7 mouse cellular contexts compared by ENCODE assay signal in the genomic region with DNA sequence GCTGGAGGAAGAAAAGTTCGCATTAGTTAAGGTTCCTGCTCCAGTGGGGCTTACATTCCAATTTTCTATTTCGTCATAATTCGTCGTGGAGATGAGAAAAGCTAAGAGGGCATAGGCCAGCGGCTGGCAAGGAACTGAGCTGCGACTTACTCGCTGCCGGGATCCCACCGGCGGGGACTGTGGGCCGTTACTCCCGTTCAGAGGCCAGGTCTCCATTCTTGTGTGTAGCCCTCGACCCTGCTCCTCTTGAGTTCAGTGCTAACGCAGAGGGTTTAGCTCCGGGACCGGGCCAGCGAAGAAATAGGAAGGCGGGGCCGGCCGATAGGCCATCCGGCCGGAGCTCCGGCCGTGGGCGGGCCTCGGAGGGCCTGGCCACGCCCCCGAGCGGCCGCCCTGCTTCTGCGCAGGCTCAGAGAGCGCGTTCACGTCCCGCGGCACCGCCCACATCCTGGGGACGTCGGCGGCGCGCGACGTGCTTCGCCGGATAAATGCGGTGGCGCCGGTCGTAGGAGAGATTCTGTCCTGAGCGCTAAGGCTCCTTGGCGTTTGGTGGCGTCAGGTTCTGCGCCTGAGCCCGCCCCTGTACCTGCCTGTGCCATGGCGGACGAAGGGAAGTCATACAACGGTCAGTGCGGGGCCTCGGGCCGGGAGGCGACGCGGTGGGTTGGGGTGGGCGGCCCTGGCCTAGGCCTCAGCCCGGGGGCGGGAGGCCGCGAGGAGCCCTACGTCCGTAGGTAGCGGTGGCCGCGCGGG. TPM values are rescaled to one million over a fixed set of nuclear protein-coding genes. Genes with fewer than 3 reads are reported as not detected.
DNase-seq lines count a peak whose midpoint lies in the region; ATAC-seq and TF ChIP-seq lines count a peak whose summit lies in the region.

Gene Nxf1 (plus strand): TSS at position 439 of the 753 bp plus-strand sequence.

- no peak for TF ChIP-seq CTCF in kidney, adult 2 months (conservative IDR thresholded peaks at IDR 0.05; ENCODE audit: insufficient read depth, insufficient read length, low read depth, low read length)
- no peak for TF ChIP-seq CTCF in spleen, adult 2 months (IDR thresholded peaks at IDR 0.05; ENCODE audit: extremely low read depth, insufficient read depth, insufficient read length, insufficient replicate concordance)

- under 1% methylated on average over 75 of the region's 75 CpGs for WGBS in embryonic facial prominence, embryonic 11.5 days
- under 1% methylated on average over 75 of the region's 75 CpGs for WGBS in kidney, adult 2 months
- WGBS in limb, embryonic 12.5 days = under 1% methylated on average over 73 of the region's 75 CpGs
- under 1% methylated on average over 75 of the region's 75 CpGs for WGBS in midbrain, embryonic 15.5 days
- WGBS in spleen, adult 2 months = under 1% methylated on average over 75 of the region's 75 CpGs

- DNase-seq in adrenal gland, postnatal 14 days = peak; percentile 97
- DNase-seq in embryonic facial prominence, embryonic 11.5 days (ENCODE audit: low spot score) = peak; percentile 97
- DNase-seq in heart, adult 11 months = peak; percentile 99
- peak; percentile 96 for DNase-seq in kidney, adult 2 months
- DNase-seq in spleen, adult 2 months (ENCODE audit: low read depth in 1 of 2, low spot score in 2 of 2) = peak; percentile 83 to 91

- peak; percentile 91 for TF ChIP-seq POLR2A in kidney, adult 2 months (IDR thresholded peaks at IDR 0.05; ENCODE audit: low read depth, low read length)
- peak; percentile 95 for TF ChIP-seq POLR2A in spleen, adult 2 months (IDR thresholded peaks at IDR 0.05; ENCODE audit: low read depth, low read length)

- H3K36me3 ChIP-seq in embryonic facial prominence, embryonic 11.5 days (replicated peaks; ENCODE audit: control insufficient read depth, insufficient read depth, low read depth, low read length) = peaks cover 7% of the 10 kb centered on the region
- peaks cover 2% of the 10 kb centered on the region; the same call in 1 of the 2 replicates for H3K36me3 ChIP-seq in kidney, adult 2 months (ENCODE audit: control insufficient read depth, insufficient read depth, low read length)
- peaks cover 46% of the 10 kb centered on the region for H3K36me3 ChIP-seq in limb, embryonic 12.5 days
- peaks cover 13% of the 10 kb centered on the region; the same call in 1 of the 2 replicates for H3K36me3 ChIP-seq in midbrain, embryonic 15.5 days (replicated peaks)
- peaks cover 4% of the 10 kb centered on the region for H3K36me3 ChIP-seq in spleen, adult 2 months (ENCODE audit: control insufficient read depth, insufficient read depth, low read length)

- H3K9me3 ChIP-seq in embryonic facial prominence, embryonic 11.5 days (replicated peaks; ENCODE audit: control insufficient read depth, low read length) = no peaks in the 10 kb centered on the region
- no peaks in the 10 kb centered on the region for H3K9me3 ChIP-seq in limb, embryonic 12.5 days
- H3K9me3 ChIP-seq in midbrain, embryonic 15.5 days = no peaks in the 10 kb centered on the region

- no peaks in the 10 kb centered on the region for H3K4me1 ChIP-seq in embryonic facial prominence, embryonic 11.5 days (ENCODE audit: control insufficient read depth, insufficient read depth, low read length)
- peaks cover 2% of the 10 kb centered on the region; the same call in 1 of the 2 replicates for H3K4me1 ChIP-seq in kidney, adult 2 months (ENCODE audit: control insufficient read depth, insufficient read depth, low read length)
- peaks cover 16% of the 10 kb centered on the region for H3K4me1 ChIP-seq in limb, embryonic 12.5 days (replicated peaks)
- peaks cover 28% of the 10 kb centered on the region for H3K4me1 ChIP-seq in midbrain, embryonic 15.5 days
- peaks cover 12% of the 10 kb centered on the region; the same call in 1 of the 2 replicates for H3K4me1 ChIP-seq in spleen, adult 2 months (ENCODE audit: control insufficient read depth, insufficient read depth, insufficient read length)

- peak within 1 kb of the TSS; percentile 96 for H3K4me3 ChIP-seq in embryonic facial prominence, embryonic 11.5 days (ENCODE audit: low read depth, low read length)
- H3K4me3 ChIP-seq in kidney, adult 2 months (ENCODE audit: insufficient read depth, low read depth, low read length) = peak within 1 kb of the TSS; percentile 90
- peak within 1 kb of the TSS; percentile 97 for H3K4me3 ChIP-seq in limb, embryonic 12.5 days (replicated peaks)
- H3K4me3 ChIP-seq in midbrain, embryonic 15.5 days = peak within 1 kb of the TSS; percentile 83
- peak within 1 kb of the TSS; percentile 91 for H3K4me3 ChIP-seq in spleen, adult 2 months (ENCODE audit: extremely low read depth, insufficient read depth, insufficient read length)

- no peaks in the 10 kb centered on the region for H3K27me3 ChIP-seq in embryonic facial prominence, embryonic 11.5 days (ENCODE audit: control insufficient read depth, insufficient read depth, low read length)
- H3K27me3 ChIP-seq in kidney, adult 2 months (replicated peaks; ENCODE audit: control insufficient read depth, insufficient read depth, low read length) = no peaks in the 10 kb centered on the region
- H3K27me3 ChIP-seq in limb, embryonic 12.5 days = no peaks in the 10 kb centered on the region
- H3K27me3 ChIP-seq in midbrain, embryonic 15.5 days (replicated peaks) = no peaks in the 10 kb centered on the region
- no peaks in the 10 kb centered on the region for H3K27me3 ChIP-seq in spleen, adult 2 months (ENCODE audit: control insufficient read depth, insufficient read depth, low read length)

- H3K4me2 ChIP-seq in embryonic facial prominence, embryonic 11.5 days (ENCODE audit: low read depth, low read length) = peak within 1 kb of the TSS; percentile 71
- peak within 1 kb of the TSS; percentile 81 for H3K4me2 ChIP-seq in limb, embryonic 12.5 days
- peak within 1 kb of the TSS; percentile 61 for H3K4me2 ChIP-seq in midbrain, embryonic 15.5 days

- peak within 1 kb of the TSS; percentile 85 for H3K27ac ChIP-seq in embryonic facial prominence, embryonic 11.5 days (replicated peaks; ENCODE audit: low read depth, low read length)
- H3K27ac ChIP-seq in kidney, adult 2 months (ENCODE audit: insufficient read depth, low read depth, low read length) = peak within 1 kb of the TSS; percentile 79
- H3K27ac ChIP-seq in limb, embryonic 12.5 days = peak within 1 kb of the TSS; percentile 95
- peak within 1 kb of the TSS; percentile 88 for H3K27ac ChIP-seq in midbrain, embryonic 15.5 days
- peak within 1 kb of the TSS; percentile 92 for H3K27ac ChIP-seq in spleen, adult 2 months (ENCODE audit: insufficient read depth, low read length)

- peak; percentile 90 for ATAC-seq in embryonic facial prominence, embryonic 11.5 days (replicated peaks; ENCODE audit: insufficient number of reproducible peaks, low FRiP score, low TSS enrichment, low read depth)
- ATAC-seq in limb, embryonic 12.5 days (ENCODE audit: insufficient number of reproducible peaks, insufficient read depth, low FRiP score, low TSS enrichment, low read depth) = peak; percentile 88
- peak; percentile 94 for ATAC-seq in midbrain, embryonic 15.5 days (replicated peaks)

- H3K9ac ChIP-seq in embryonic facial prominence, embryonic 11.5 days (replicated peaks; ENCODE audit: low read length) = peak within 1 kb of the TSS; percentile 95
- H3K9ac ChIP-seq in limb, embryonic 12.5 days (replicated peaks) = peak within 1 kb of the TSS; percentile 96
- peak within 1 kb of the TSS; percentile 85 for H3K9ac ChIP-seq in midbrain, embryonic 15.5 days

RNA-seq across cellular contexts. Expression of gene Nxf1, which starts in this region (rescaled TPM):
- 110 and 120 TPM in 2 replicates for total RNA-seq in adrenal gland, postnatal 14 days (2021)
- 230 and 238 TPM in 2 replicates for polyA plus RNA-seq in embryonic facial prominence, embryonic 11.5 days (2014; fragmentation: Nextera tagmentation; extraction: Ambion mirVana)
- 84.0 and 89.7 TPM in 2 replicates for polyA plus RNA-seq in kidney, adult 2 months (2012; rRNA removed)
- 219 and 237 TPM in 2 replicates for polyA plus RNA-seq in limb, embryonic 12.5 days (2016; fragmentation: Nextera tagmentation; extraction: Ambion mirVana)
- polyA plus RNA-seq in midbrain, embryonic 15.5 days (2015; fragmentation: Nextera tagmentation; extraction: Ambion mirVana) = 161 and 171 TPM in 2 replicates
- 80.2 and 104 TPM in 2 replicates for polyA plus RNA-seq in spleen, adult 2 months (2012; rRNA removed)

Comparison
In these comparisons a context has a peak if more than half of its experiments do, and no peak if none do; other contexts are left out.
1. Peak in every context shown above with its lines: DNase-seq, ATAC-seq, H3K4me3 ChIP-seq and H3K27ac ChIP-seq.